Mouse (Mus musculus) spleen, adult 18-20 months (tissue): ENCODE data around the gene Tmx4.
"Not testable (repeated sequence)": the region's sequence is repeated elsewhere in the genome, so short reads cannot be mapped to it uniquely, and the experiment has no call there.

Experiments
- DNase-seq, 2 experiments: peaks; one replicate each; pipeline ENCODE4 v3.0.0; 2022; ENCODE audit warnings: mixed read lengths in 2 of 2

The Tmx4 gene

DNA sequence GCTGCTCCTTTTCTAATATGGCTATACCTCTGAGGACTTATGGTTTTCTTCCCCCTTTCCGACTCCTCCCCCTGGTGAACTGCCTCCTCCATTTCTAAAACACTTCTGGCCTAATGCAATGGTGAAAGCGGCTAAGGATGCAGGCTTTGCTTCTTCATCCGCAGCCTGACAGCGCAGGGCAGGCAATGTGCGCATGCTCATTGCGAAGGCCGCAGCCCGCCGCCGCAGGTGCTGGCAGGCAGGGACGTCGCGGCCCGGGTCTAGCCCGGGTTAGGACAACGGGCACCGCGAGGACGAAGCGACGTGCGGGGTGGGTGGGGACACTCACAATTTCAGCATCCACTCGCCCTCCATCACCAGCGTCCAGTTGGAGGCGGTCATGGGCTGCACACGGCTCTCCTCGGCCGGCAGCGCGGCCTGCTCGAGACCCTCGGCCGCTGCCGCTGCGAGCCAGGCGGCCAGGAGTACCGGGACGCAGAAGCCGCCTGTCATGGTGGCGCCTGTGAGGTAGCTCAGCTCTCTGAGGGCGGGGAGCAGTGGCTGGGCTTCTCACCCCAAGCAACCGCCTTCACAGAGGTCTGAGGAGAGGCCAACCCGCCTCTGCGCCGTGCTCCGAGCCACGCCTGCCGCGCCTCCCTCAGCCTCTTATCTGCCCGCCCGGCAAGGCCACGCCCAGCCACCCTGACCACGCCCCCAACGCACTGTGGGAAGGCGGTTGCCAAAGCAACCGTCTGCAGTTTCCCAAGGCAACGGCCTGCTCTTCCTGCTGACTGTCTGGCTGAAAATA is at the start of gene Tmx4:
Gene Tmx4, minus strand, starts transcription at position 632 of the 787 bp plus-strand sequence.
- DNase-seq, result peak; percentile 97 to 99

DNA sequence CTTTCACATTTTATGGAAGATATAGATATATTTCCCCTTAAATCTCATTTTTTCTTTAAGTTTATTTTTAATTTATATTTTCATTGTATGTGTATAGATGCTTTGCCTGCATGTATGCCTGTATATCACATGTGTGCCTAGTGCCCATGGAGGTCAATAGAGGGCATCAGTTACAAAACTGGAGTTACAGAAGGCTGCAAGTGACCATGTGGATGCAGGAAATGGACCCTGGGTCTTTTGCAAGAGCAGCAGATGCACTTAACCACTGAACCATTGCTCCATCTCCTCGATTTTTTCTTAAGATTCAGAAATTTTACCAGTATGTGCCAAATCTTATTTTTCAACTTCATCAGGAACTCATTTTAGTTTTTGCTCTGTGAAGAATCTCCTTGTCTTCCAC is 48.2 kb upstream of the Tmx4 start:
- no peak for DNase-seq

DNA sequence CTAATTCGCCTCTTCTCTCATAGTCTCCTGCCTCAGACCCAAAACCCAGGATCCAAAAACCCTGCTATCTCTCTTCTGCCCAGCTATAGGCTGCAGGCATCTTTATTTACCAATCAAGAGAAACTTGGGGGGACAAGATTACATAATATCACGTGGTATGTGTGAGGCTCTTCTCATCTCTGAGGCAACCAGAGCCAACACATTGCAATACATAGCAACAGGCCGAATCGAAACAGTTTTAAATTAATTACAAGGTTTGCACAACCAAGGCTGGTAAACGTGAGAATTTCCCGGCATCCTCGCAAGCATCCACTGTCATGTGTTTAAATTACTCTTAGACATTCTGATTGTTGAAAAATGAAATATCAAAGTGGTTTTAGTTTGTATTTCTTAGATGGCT is 47.1 kb upstream of the Tmx4 start:
- no peak for DNase-seq

DNA sequence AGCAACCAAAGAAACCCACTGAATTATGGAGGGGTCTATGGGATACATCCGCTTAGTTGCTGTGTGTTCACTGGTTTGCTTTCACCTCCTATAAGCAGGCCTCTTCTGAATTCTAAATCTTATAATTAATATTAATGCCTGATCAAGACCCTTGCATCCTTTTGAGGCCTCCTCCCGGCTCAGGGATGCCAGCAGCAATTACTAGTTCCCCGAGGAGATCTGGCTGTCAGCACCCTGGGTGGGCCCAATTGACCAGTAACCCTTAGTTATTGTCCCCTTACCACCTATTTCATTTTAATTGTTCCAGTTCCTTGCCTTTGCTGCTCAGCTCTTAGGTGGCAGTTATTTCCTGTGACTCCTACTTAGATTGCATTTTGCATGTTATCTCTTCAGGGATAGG is 38.4 kb upstream of the Tmx4 start:
- DNase-seq, result no peak

DNA sequence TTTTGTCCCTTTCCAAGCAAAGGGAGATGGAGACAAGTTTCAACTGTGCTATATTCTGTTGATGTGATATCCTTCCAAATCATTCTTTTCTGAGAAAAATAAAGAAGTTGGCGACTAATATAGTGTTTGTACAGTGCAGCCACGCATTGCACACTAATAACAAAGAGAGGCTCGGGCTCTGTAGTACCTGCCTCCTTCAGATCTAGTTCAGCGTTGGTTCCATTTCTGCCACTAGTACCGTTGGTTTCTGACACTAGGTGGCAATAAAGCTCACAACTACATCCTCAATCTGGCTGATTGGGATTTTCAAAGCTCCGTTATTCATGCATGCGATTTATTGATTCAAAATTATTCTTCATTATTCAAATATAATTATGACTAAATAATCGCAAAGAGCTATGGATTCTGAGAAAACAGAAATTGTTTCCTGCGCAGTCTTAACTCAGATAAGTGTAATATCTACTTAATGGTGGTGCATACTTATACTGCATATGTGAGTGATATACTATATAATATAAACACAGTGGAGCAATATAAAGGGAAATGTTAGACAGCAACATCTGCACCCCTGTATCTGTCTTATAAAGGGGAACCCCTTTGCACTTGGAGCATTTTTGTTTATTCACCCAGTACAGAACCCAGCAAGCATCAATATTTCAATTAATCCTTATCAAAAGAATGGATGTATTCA is 37.5 kb upstream of the Tmx4 start:
- DNase-seq, result no peak

DNA sequence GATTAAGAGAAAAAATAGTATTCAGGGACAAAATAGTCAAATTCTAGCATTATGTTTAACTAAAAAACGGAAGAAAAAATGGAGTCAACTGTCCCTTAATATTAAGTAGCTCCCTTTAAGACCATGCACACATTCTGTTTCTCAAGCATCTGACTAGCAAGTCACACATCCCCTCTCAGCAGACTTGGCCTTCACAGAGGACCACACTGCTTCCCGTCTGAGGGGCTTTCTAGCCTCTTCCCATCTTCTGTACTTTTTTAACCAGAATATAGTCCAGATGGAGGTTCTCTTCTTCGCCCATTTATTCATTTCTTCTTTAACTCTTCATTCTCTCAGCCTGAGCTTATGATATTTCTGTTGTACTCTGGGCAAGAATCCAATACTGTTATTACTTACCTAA is 35.6 kb upstream of the Tmx4 start:
- DNase-seq, result no peak

DNA sequence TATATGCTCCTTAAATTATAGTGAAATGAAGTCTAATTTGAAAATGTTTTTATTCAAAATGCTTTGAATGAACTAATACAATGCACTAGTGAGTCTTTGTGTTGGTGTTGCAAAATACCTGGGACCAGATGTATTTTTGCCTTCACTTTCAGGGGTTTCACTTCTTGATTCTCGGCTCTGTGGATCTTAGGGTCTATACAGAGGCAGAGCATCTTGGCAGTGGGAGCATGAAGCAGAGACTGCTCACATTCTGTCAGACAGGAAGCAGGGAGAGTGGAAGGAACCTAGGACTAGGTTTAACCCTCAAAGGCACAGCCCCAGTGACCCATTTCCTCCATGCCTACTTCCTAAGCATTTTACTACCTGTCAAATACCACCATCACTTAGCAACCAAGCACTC is 31.5 kb upstream of the Tmx4 start:
- DNase-seq, result no peak

DNA sequence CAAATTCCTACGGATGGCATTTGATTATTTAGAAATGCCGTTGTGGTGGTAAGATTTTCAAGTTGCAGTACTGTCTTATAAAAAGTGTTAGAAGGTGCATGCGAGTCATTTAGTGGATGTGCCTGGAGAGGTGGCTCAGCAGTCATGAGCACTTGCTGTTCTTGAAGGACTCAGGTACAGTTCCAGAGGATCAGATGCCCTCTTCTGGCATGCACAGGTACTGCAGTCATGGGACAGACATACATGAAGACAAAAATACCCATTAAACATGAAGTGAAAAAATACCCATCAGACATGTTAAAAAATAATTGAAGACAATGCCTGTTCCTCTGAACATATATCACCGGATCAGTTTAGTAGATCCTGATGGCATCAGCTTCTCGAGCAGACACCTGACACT is 29.7 kb upstream of the Tmx4 start:
- DNase-seq, result peak in 1 of 2 experiments; percentile 37

DNA sequence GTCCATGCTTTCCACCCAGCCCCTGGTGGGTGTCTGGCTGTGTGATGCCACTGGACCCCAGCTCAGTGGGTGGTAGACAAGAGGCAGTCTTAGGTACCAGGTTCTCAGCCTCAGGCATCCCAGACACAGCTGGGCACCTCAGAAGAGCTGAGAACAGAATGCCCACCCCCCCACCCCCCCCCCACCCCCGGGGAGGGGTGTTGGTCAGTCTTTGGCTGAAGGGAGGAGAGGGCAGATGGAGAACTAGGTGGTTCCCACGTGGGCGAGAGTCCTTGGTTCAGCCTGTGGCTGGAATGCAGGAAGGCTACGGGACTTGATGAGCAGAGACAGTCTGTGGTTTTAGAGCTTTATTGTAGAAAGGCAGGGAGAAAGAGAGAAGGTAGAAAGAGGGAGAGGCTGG is 12.5 kb upstream of the Tmx4 start:
- no peak for DNase-seq

DNA sequence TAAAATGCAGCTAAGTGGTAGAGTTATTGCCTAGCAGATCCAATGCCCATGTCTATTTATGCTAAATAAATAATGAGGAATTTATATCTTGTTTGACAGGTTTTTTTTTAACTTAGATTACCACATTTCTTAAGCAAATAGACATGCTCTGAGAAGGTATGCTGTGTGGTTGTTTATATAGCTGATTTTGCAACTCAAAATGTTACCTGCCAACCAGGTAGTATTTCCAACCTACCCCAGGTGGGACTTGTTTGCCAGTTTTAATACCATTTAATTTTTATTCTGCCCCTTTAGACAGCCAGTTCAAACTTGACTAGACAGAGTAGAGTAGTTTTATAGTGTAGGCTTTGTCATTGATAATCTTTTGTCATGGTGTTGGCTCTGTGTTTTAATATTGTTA is 10.7 kb upstream of the Tmx4 start:
- no peak for DNase-seq

DNA sequence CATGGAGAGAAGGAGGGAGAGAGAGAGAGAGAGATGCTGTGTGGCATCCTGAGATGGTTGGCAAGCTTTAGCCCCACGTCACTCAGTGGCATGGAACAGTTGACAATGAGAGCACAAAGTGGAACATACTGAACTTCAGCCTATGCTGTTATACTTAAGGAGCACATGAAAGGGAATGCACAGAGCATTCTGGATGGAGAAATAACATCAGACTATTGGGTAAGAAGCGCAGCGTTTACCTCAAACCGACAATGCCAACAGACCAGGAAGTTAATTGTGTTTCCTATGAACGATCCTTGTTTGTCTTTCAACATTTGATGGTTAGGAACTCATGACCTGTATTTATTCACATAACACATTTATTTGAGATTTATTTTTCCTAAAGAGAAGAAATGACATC is 8.8 kb upstream of the Tmx4 start:
- DNase-seq, result no peak

DNA sequence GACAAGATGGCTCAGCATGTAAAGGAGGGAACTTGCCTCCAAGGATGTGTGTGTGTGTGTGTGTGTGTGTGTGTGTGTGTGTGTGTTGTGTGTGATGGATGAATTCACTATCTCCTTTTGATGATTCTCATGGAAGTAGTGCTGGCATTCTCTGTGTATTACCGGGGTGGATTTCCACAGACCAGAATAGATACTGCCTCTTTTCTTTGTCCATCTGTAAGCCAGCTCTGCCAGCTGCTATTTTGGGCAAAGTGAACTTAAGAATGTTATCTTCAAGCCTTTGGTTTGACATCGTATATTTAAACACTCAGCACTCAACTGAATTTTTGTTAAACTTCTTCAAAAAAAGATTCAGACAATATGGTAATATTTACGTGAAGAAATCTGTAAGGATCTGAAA is 5.1 kb upstream of the Tmx4 start:
- DNase-seq, result no peak

DNA sequence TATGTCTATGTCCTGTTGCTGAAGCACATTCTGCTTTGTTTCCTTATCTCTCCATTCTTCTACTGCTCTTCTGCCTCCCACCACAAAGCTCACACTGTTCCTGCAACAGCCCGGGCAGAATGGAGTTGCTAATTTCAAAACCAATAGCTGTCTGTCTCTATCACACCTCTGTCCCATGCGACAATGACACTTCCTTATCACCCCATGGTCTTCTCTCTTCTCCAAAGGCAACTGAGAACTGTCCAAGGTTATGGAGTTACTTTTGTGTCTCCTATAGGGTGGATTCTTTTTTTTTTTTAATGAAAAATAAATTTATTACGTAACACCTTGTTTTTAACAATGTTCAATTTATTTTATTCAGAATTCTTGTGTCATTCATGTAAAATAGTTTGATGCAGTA is 1.8 kb upstream of the Tmx4 start:
- no peak for DNase-seq

DNA sequence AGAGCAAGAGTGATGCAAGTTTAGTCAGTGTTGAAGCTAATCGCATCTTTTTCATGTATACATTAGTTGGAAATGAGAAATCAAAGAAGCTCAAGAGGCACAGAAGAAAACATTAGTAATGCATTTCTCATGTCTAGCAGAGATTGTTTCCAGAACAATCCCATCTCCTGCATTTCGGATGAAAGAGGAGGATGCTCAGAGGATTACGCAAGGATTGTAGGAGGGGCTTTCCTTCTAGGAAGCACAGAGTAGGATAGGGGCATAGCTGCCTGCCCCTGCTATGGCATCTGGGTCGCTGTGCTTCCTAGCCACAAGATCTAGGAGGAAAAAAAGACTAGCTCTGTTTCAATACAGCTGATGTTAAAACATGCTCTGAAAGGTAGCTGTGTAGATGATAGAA is 1.2 kb upstream of the Tmx4 start:
- DNase-seq, result no peak

DNA sequence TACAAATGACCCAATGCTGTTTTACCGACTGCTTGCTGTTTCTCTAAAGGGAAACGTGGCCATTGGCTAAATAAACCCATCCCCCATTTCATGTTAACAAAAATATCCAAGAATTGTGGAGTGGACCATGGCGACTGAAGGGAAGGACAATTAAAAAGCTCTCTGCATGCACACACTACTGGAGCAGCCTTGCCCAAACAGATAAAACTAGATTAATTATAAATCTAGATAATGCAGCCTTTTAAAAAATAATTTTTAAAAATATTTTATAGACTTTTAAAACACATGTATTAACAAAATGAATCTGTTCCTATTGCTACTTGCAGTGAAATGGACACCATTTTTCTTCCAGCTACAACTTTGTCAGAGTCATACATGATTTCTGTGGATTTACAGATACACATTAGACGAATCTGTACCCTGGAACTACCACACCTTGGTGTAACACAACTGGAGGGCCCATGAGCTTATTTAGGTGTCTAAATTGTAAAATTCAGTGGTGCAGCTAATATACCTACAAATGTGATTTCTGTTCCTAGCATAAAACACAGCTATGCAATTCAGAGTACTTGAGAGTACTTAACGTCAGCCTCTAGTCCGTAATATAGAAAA is 462 bp upstream of the Tmx4 start:
- DNase-seq, result no peak

DNA sequence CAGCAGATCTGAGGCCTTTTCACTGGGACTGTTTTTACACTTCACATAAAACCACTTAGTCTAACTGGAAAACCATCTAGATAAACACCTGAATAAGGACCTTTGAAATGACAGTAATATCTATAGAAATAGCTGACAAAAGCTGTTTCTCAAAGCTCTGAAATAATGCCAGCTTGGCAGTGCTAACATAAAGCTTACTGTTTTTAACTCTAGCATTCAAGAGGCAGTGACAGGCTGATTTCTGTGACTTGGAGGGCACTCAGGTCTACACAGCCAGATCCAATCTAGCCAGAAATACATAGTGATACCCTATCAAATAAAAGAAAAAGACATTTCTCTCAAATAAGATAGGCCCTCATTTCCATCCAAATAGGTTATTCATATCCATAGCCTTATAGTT is 1.6 kb downstream of the Tmx4 start:
- no peak for DNase-seq

DNA sequence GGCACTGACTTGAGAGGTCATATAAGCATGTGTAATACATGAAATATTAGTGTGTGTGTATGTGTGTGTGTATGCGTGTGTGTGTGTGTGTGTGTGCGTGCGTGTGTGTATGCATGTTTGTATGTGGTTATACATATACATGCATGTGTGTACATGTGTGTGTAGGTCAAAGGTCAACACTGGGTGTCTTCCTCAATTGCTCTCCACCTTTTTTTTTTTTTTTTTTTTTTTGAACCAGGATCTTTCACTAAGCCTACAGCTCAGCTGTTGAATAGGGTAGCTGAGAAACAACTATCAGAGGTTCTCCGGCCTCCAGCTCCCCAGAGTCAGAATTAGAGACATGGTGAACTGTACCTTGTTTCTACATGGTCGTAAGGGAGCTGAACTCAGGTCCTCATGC is 2.6 kb downstream of the Tmx4 start:
- DNase-seq, result no peak

DNA sequence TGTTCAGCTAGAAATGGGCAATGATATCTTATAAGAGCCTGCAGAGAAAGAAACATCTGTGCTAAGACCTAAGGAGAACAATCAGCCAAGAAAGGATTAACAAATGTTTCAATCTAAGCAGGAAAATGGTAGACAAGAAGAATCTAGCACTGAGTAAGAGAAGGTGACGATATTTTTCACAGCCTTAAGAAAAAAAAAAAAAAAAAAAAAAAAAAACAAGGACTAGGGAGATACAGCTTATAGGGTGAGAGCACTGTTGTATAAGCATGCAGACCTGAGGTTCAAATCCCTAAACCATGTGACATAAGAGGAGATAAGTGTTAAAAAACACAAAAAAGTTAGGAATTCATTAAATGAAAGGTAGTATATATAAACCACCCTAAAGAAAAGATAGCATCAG is 3.5 kb downstream of the Tmx4 start:
- DNase-seq, result no peak

DNA sequence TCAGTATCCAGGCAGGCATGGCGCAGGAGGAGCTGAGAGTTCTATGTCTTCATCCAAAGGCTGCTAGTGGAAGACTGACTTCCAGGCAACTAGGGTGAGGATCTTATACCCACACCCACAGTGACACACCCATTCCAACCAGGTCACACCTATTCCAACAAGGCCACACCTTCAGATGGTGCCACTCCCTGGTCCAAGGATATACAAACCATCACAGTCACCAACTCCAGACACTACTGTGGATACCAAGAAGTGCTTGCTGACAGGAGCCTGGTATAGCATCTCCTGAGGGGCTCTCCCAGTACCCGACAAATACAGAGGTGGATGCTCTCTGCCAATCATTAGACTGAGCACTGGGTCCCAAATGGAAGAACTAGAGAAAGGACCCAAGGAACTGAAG is 15.4 kb downstream of the Tmx4 start:
- DNase-seq, result not testable (repeated sequence)

DNA sequence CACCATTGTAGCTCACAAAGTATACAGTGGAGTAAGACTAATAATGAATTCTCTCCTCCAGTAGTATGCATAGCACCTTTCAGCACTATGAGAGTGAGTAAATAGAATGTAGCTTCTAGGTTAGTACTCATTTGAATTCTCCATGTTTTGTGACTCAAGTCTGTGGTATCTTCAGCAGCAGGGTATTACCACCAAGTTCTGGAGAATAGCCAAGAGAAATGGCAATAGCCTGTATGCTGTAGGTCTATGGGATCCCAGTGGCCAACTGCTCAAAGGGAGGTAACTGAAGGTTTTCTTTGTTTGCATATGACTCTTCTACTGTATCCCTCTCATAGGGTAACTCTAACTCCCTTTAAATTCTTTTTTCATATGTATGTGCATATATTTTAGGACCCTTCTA is 39.0 kb downstream of the Tmx4 start:
- DNase-seq, result no peak

DNA sequence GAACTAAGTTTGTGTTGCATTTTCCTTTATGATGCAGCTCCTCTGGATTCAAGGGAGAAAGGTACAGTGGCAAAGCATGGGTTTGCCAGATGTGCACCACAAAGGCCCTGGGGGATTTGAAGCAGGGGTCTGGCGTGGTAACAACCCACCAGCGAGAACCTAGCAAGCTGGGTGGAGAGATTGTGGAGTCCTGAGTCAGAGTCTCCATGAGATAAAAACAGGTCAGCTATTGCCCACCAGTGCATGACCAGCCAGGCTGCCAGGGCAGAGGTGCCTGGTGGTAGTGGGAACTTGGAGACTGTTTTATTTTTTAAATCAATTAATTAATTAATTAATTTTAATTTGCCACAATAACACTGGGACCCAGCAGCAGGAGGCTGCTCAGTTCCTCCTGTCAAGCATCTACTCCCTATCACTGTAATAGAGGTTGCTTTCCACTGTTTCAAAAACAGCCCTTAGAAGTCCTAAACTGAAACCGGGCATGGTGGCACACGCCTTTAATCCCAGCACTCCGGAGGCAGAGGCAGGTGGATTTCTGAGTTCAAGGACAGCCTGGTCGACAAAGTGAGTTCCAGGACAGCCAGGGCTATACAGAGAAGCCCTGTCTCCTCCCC is 52.8 kb downstream of the Tmx4 start:
- DNase-seq, result no peak

DNA sequence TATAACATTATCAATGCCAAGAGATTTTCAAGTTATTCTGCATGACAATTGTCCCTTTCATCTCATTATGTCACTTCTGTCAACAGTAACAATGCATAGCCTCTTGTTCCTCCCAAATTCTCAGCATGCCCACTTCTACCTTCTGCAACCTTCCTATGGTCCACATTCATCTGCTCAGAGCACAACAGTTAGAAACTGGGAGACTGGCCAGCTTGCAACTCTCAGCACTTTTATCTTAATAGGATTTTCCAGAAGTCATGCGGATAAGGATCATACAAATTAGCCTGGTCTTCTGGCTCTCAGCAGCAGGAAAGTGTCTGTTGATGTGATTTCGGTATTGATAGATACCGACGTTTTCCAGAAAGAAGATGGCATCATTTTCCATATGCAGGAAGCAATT is 58.7 kb downstream of the Tmx4 start:
- no peak for DNase-seq

DNA sequence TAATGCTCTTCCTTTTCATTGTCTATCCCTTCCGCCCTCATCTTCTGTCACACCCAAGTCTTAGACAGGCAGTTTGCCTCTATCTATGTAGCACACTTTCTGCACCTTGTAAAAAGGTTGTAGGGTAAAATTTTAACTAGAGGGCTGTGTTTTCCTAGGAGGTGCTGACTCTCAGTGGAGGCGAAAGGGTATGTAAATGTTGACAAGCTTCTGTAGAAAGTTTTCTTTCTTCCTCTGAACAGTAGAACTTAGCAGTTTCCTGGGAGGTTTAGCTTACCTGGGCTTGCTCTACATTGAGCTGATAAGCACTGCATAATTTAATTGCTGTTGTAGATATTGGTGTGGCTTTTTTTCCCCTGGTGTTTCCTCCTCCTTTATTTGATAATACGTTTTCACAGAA is 84.5 kb downstream of the Tmx4 start:
- DNase-seq, result no peak

DNA sequence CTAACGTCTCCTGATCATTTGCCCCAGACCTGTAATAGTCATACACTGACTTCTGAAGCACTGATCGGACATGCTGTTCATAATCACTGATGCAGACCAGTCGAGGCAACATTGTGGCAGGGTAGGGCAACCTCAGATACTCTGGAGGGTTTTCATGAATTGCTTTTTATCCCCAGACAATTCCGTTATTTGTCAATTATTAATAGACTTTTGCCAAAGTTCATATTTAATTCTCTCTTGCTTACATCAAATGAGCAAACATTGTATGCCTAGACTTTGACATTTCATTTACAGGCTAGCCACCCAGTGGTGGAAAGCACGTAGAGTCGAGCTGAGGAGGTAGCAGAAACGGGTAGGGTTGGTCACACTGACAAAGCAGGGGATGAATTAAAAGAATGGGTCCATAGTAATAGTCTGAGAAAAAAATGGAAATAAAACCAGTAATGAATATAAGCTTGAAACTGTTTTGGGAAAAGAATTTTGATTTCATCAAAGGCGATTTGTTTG is 89.7 kb downstream of the Tmx4 start, which contains the start of gene Hao1:
Gene Hao1, minus strand, starts transcription at position 148 of the 507 bp plus-strand sequence.
- DNase-seq, result no peak
